Mouse (Mus musculus) forebrain, embryonic 13.5 days (tissue): Measurements from ENCODE around the gene Zfp991. TPM values are rescaled to one million over a fixed set of nuclear protein-coding genes. Genes with fewer than 3 reads are reported as not detected.
"Not testable (repeated sequence)": the region's sequence is repeated elsewhere in the genome, so short reads cannot be mapped to it uniquely, and the experiment has no call there.

ENCODE experiments used
- ATAC-seq: fragments of 200-750 bp; cut with Nextera tagmentation; 2 replicates; pipeline ENCODE4 v1.8.0; 2017
- H3K27ac ChIP-seq: fragments of 300-500 bp; sonication (generic); 2 replicates; pipeline ENCODE4 v1.5.1; 2015; ENCODE audit warnings: inconsistent platforms, mild to moderate bottlenecking, moderate library complexity
- H3K27me3 ChIP-seq: fragments of 300-500 bp; sonication (generic); 2 replicates; pipeline ENCODE4 v1.6.1; 2015; ENCODE audit warnings: mild to moderate bottlenecking, inconsistent platforms
- H3K36me3 ChIP-seq: fragments of 300-500 bp; sonication (generic); 2 replicates; pipeline ENCODE4 v1.6.1; 2015; ENCODE audit warnings: mild to moderate bottlenecking, inconsistent platforms; ENCODE audit not compliant: poor library complexity, severe bottlenecking
- H3K4me1 ChIP-seq: fragments of 300-500 bp; sonication (generic); 2 replicates; pipeline ENCODE4 v1.6.1; 2015; ENCODE audit warnings: inconsistent platforms
- H3K4me2 ChIP-seq: fragments of 300-500 bp; sonication (generic); 2 replicates; pipeline ENCODE4 v1.6.1; 2015; ENCODE audit warnings: inconsistent platforms, mild to moderate bottlenecking, moderate library complexity
- H3K4me3 ChIP-seq: fragments of 300-500 bp; sonication (generic); 2 replicates; pipeline ENCODE4 v1.5.1; 2015; ENCODE audit warnings: mild to moderate bottlenecking, inconsistent platforms
- H3K9ac ChIP-seq: fragments of 300-500 bp; sonication (generic); 2 replicates; pipeline ENCODE4 v1.6.1; 2015; ENCODE audit warnings: mild to moderate bottlenecking, inconsistent platforms
- H3K9me3 ChIP-seq: fragments of 300-500 bp; sonication (generic); replicated peaks from 2 replicates; pipeline ENCODE4 v1.6.1; 2016; ENCODE audit warnings: inconsistent platforms
- WGBS: fragments of 180-500 bp; shearing (Covaris S2); methylation state at CpG from one replicate; pipeline ENCODE4 v1.1.7; 2015; 5-methylcytosine and 5-hydroxymethylcytosine counted together
- polyA plus RNA-seq: library from polyadenylated mRNA; unstranded; fragments of >200 nt; fragmentation: Nextera tagmentation; extraction: Ambion mirVana; gene quantifications from 2 replicates; pipeline ENCODE4 v1.2.1, GENCODE M21; 2015

Gene Zfp991
- polyA plus RNA-seq, 1 experiment from 2014 or later, result 3.8 TPM

- not testable (repeated sequence) for H3K4me2 ChIP-seq, H3K4me3 ChIP-seq, ATAC-seq, H3K36me3 ChIP-seq, H3K4me1 ChIP-seq, H3K27ac ChIP-seq, H3K9ac ChIP-seq, H3K27me3 ChIP-seq
- peaks cover 26% of the 10 kb centered on the region for H3K9me3 ChIP-seq
Measured at GRCm38 (mm10) chr4:147128152-147128551, 3.7 kb upstream of the Zfp991 start.

- 60% methylated on average over 2 of the region's 2 CpGs for WGBS
- H3K9ac ChIP-seq, result not testable (repeated sequence)
Measured at GRCm38 (mm10) chr4:147133596-147133995, 1.8 kb downstream of the Zfp991 start.

GRCm38 (mm10) chr4:147141757-147142156, 9.9 kb downstream of the Zfp991 start:
- not testable (repeated sequence) for H3K36me3 ChIP-seq, H3K4me3 ChIP-seq, ATAC-seq, H3K4me1 ChIP-seq, H3K27ac ChIP-seq, H3K4me2 ChIP-seq, H3K9me3 ChIP-seq, H3K9ac ChIP-seq, H3K27me3 ChIP-seq
- WGBS, result 76% methylated on average over 4 of the region's 4 CpGs

More at GRCm38 (mm10) chr4:147133596-147133995, 1.8 kb downstream of the Zfp991 start:
- H3K4me1 ChIP-seq, ATAC-seq, H3K36me3 ChIP-seq, H3K9me3 ChIP-seq, H3K4me2 ChIP-seq, H3K27me3 ChIP-seq, H3K4me3 ChIP-seq, H3K27ac ChIP-seq: not testable (repeated sequence)

- not testable (repeated sequence) for H3K9ac ChIP-seq, H3K4me3 ChIP-seq, H3K9me3 ChIP-seq, H3K4me2 ChIP-seq, H3K36me3 ChIP-seq, H3K27ac ChIP-seq, H3K27me3 ChIP-seq, ATAC-seq, H3K4me1 ChIP-seq
- 96% methylated on average over 2 of the region's 2 CpGs for WGBS
Measured at GRCm38 (mm10) chr4:147165282-147165681, 33.4 kb downstream of the Zfp991 start.

- H3K27me3 ChIP-seq, ATAC-seq, H3K27ac ChIP-seq, H3K9me3 ChIP-seq, H3K36me3 ChIP-seq, H3K9ac ChIP-seq, H3K4me2 ChIP-seq, H3K4me1 ChIP-seq, H3K4me3 ChIP-seq: not testable (repeated sequence)
- 94% methylated on average over 2 of the region's 2 CpGs for WGBS
Measured at GRCm38 (mm10) chr4:147170547-147170946, 38.7 kb downstream of the Zfp991 start.

GRCm38 (mm10) chr4:147171557-147171956, 39.7 kb downstream of the Zfp991 start:
- H3K27me3 ChIP-seq, ATAC-seq, H3K4me3 ChIP-seq, H3K27ac ChIP-seq, H3K4me2 ChIP-seq, H3K9me3 ChIP-seq, H3K36me3 ChIP-seq, H3K9ac ChIP-seq, H3K4me1 ChIP-seq: not testable (repeated sequence)
- WGBS, result 71% methylated on average over 1 of the region's 4 CpGs

GRCm38 (mm10) chr4:147176279-147176880, 44.5 kb downstream of the Zfp991 start:
- H3K27me3 ChIP-seq, H3K4me3 ChIP-seq, H3K4me2 ChIP-seq, H3K4me1 ChIP-seq, H3K27ac ChIP-seq, H3K9ac ChIP-seq, H3K9me3 ChIP-seq, H3K36me3 ChIP-seq: not testable (repeated sequence)
- 0 out of 2 replicates have a peak, but pooled peaks have one; percentile 36 for ATAC-seq
- WGBS, result 87% methylated on average over 11 of the region's 12 CpGs

- 93% methylated on average over 8 of the region's 8 CpGs for WGBS
- H3K4me2 ChIP-seq, H3K36me3 ChIP-seq, H3K27me3 ChIP-seq, H3K27ac ChIP-seq, H3K9ac ChIP-seq, ATAC-seq, H3K9me3 ChIP-seq, H3K4me1 ChIP-seq, H3K4me3 ChIP-seq: not testable (repeated sequence)
Measured at GRCm38 (mm10) chr4:147181141-147181685, 49.4 kb downstream of the Zfp991 start.

GRCm38 (mm10) chr4:147181969-147182705, 50.3 kb downstream of the Zfp991 start:
- not testable (repeated sequence) for H3K4me1 ChIP-seq, ATAC-seq, H3K36me3 ChIP-seq, H3K4me2 ChIP-seq, H3K9me3 ChIP-seq, H3K9ac ChIP-seq, H3K4me3 ChIP-seq, H3K27ac ChIP-seq, H3K27me3 ChIP-seq
- WGBS, result no CpG with 5 or more reads among the region's 13 CpGs

GRCm38 (mm10) chr4:147186824-147187223, 55.0 kb downstream of the Zfp991 start:
- not testable (repeated sequence) for H3K27ac ChIP-seq, H3K9ac ChIP-seq, H3K36me3 ChIP-seq, H3K27me3 ChIP-seq, H3K4me2 ChIP-seq, H3K4me3 ChIP-seq, H3K9me3 ChIP-seq, H3K4me1 ChIP-seq
- WGBS, result 90% methylated on average over 1 of the region's 1 CpGs
- ATAC-seq, result 0 out of 2 replicates have a peak, but pooled peaks have one; percentile 38

- not testable (repeated sequence) for H3K4me3 ChIP-seq, H3K4me2 ChIP-seq, H3K36me3 ChIP-seq, H3K4me1 ChIP-seq, H3K9me3 ChIP-seq, H3K27ac ChIP-seq, H3K9ac ChIP-seq, H3K27me3 ChIP-seq
- 0 out of 2 replicates have a peak, but pooled peaks have one; percentile 30 for ATAC-seq
- WGBS, result 68% methylated on average over 69 of the region's 71 CpGs
Measured at GRCm38 (mm10) chr4:147187283-147187965, 55.6 kb downstream of the Zfp991 start.

- peaks cover 13% of the 10 kb centered on the region for H3K9me3 ChIP-seq
- WGBS, result 83% methylated on average over 7 of the region's 9 CpGs
- H3K4me3 ChIP-seq, ATAC-seq, H3K27me3 ChIP-seq, H3K27ac ChIP-seq, H3K4me2 ChIP-seq, H3K4me1 ChIP-seq, H3K9ac ChIP-seq, H3K36me3 ChIP-seq: not testable (repeated sequence)
Measured at GRCm38 (mm10) chr4:147195186-147195585, 63.3 kb downstream of the Zfp991 start.
